Mouse (Mus musculus) heart, embryonic 12.5 days (tissue): Measurements from ENCODE around the gene Tanc1. TPM values are rescaled to one million over a fixed set of nuclear protein-coding genes. Genes with fewer than 3 reads are reported as not detected.

Source experiments
- ATAC-seq: fragments of 200-750 bp; cut with Nextera tagmentation; 2 replicates; pipeline ENCODE4 v1.8.0; 2017; ENCODE audit warnings: moderate TSS enrichment, moderate library complexity; ENCODE audit not compliant: insufficient number of reproducible peaks, low FRiP score
- H3K27ac ChIP-seq: fragments of 300-500 bp; sonication (generic); 2 replicates; pipeline ENCODE4 v1.5.1; 2016; ENCODE audit warnings: mild to moderate bottlenecking, moderate library complexity; ENCODE audit not compliant: poor library complexity, severe bottlenecking
- H3K27me3 ChIP-seq: fragments of 300-500 bp; sonication (generic); replicated peaks from 2 replicates; pipeline ENCODE4 v1.6.1; 2016; ENCODE audit warnings: mild to moderate bottlenecking, moderate library complexity
- H3K36me3 ChIP-seq: fragments of 300-500 bp; sonication (generic); 2 replicates; pipeline ENCODE4 v1.6.1; 2016; ENCODE audit warnings: mild to moderate bottlenecking, moderate library complexity
- H3K4me1 ChIP-seq: fragments of 300-500 bp; sonication (generic); replicated peaks from 2 replicates; pipeline ENCODE4 v1.6.1; 2016; ENCODE audit warnings: mild to moderate bottlenecking
- H3K4me2 ChIP-seq: fragments of 300-500 bp; sonication (generic); 2 replicates; pipeline ENCODE4 v1.6.1; 2016; ENCODE audit warnings: mild to moderate bottlenecking, moderate library complexity
- H3K4me3 ChIP-seq: fragments of 300-500 bp; sonication (generic); 2 replicates; pipeline ENCODE4 v1.5.1; 2016; ENCODE audit warnings: mild to moderate bottlenecking
- H3K9ac ChIP-seq: fragments of 300-500 bp; sonication (generic); 2 replicates; pipeline ENCODE4 v1.6.1; 2016; ENCODE audit warnings: mild to moderate bottlenecking, moderate library complexity
- H3K9me3 ChIP-seq: fragments of 300-500 bp; sonication (generic); replicated peaks from 2 replicates; pipeline ENCODE4 v1.6.1; 2016; ENCODE audit warnings: mild to moderate bottlenecking, moderate library complexity
- WGBS: fragments of 180-500 bp; shearing (Covaris S2); methylation state at CpG from one replicate; pipeline ENCODE4 v1.1.7; 2016; 5-methylcytosine and 5-hydroxymethylcytosine counted together
- polyA plus RNA-seq: library from polyadenylated mRNA; unstranded; fragments of >200 nt; fragmentation: Nextera tagmentation; extraction: Ambion mirVana; gene quantifications from 2 replicates; pipeline ENCODE4 v1.2.1, GENCODE M21; 2016

The Tanc1 gene
- polyA plus RNA-seq, 1 experiment from 2014 or later: 37.4 TPM

DNA sequence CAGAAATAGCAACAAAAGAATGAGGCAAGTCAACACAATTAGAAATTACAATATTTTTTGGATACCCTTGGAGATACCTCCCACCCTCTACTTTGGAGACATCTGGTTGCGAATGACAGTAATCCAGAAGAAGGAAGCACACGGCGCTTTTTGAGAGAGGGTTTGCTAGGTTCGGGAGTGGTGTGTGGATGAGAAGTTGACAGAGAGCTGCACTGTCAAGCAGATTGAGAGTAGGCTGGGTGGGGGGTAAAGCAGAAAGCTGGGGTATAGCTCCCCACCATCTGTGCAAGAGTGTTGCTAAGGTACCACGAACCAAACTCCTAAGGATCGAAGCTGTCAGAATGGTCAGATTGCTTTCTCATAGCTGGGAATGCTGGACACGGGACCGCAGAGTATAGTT lies 40.0 kb downstream of the Tanc1 start:
- WGBS: 88% methylated on average over 8 of the region's 8 CpGs
- H3K9ac ChIP-seq: no peak overlapping the region
- ATAC-seq: no peak
- peaks cover 7% of the 10 kb centered on the region for H3K36me3 ChIP-seq
- no peak overlapping the region for H3K4me3 ChIP-seq
- H3K27me3 ChIP-seq: no peaks in the 10 kb centered on the region
- no peaks in the 10 kb centered on the region for H3K9me3 ChIP-seq
- no peak overlapping the region for H3K4me2 ChIP-seq
- no peak overlapping the region for H3K27ac ChIP-seq
- peaks cover 56% of the 10 kb centered on the region for H3K4me1 ChIP-seq

DNA sequence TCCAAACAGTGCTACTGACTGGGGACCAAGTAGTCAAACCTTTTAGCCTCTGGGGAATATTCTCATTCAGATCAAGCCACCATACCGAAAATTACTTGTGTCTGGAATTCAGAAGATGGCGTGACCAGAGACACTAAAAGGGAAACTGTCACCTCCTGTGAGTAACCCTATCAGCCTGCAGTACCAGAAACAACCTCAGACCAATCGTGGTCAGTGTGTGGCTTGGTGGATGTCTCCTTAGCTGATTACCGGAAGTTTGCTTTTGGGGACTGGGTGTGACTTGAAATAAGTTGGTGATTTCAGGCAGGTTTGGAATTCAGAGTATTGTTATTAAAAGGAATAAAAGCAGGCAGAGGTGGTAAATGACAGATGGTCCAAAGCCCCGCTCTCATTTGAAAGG lies 40.9 kb downstream of the Tanc1 start:
- no peaks in the 10 kb centered on the region for H3K27me3 ChIP-seq
- 57% methylated on average over 5 of the region's 5 CpGs for WGBS
- H3K4me1 ChIP-seq: peaks cover 53% of the 10 kb centered on the region
- H3K9me3 ChIP-seq: no peaks in the 10 kb centered on the region
- 0 out of 2 replicates have a peak, but pooled peaks cover 2% of the 10 kb centered on the region for H3K36me3 ChIP-seq
- H3K4me3 ChIP-seq: no peak overlapping the region
- no peak overlapping the region for H3K9ac ChIP-seq
- no peak overlapping the region for H3K4me2 ChIP-seq
- no peak overlapping the region; the same call in 1 of the 2 replicates for H3K27ac ChIP-seq
- no peak for ATAC-seq

- Histone ChIP-seq H3K9me3 (no peaks in the 10 kb centered on the region), H3K36me3 (0 out of 2 replicates have a peak, but pooled peaks cover 2% of the 10 kb centered on the region), H3K4me2 (no peak overlapping the region), H3K27me3 (no peaks in the 10 kb centered on the region), H3K27ac (peak overlapping the region; percentile 29; the same call in 1 of the 2 replicates), H3K4me3 (no peak overlapping the region), H3K9ac (0 out of 2 replicates have a peak overlapping the region, but pooled peaks have one; percentile 44), H3K4me1 (peaks cover 49% of the 10 kb centered on the region)
- no peak for ATAC-seq
- 47% methylated on average over 8 of the region's 8 CpGs for WGBS
Observed at GRCm38 (mm10) chr2:59653306-59654165, 41.7 kb downstream of the Tanc1 start.

GRCm38 (mm10) chr2:59655471-59655870 lies 43.6 kb downstream of the Tanc1 start:
- ATAC-seq: no peak
- Histone ChIP-seq H3K27ac (no peak overlapping the region), H3K4me1 (peaks cover 55% of the 10 kb centered on the region), H3K27me3 (no peaks in the 10 kb centered on the region), H3K9ac (no peak overlapping the region; the same call in 1 of the 2 replicates), H3K4me3 (no peak overlapping the region), H3K36me3 (0 out of 2 replicates have a peak, but pooled peaks cover 2% of the 10 kb centered on the region), H3K9me3 (no peaks in the 10 kb centered on the region), H3K4me2 (no peak overlapping the region)
- 57% methylated on average over 7 of the region's 7 CpGs for WGBS

GRCm38 (mm10) chr2:59656680-59657079 lies 44.8 kb downstream of the Tanc1 start:
- Histone ChIP-seq H3K27ac (no peak overlapping the region), H3K9ac (no peak overlapping the region), H3K9me3 (no peaks in the 10 kb centered on the region), H3K4me3 (no peak overlapping the region), H3K36me3 (no peaks in the 10 kb centered on the region), H3K4me2 (no peak overlapping the region), H3K4me1 (peaks cover 68% of the 10 kb centered on the region), H3K27me3 (no peaks in the 10 kb centered on the region)
- WGBS: 50% methylated on average over 5 of the region's 5 CpGs
- ATAC-seq: no peak

GRCm38 (mm10) chr2:59659686-59660085 lies 47.8 kb downstream of the Tanc1 start:
- peaks cover 70% of the 10 kb centered on the region for H3K4me1 ChIP-seq

GRCm38 (mm10) chr2:59660891-59661805 lies 49.3 kb downstream of the Tanc1 start:
- H3K36me3 ChIP-seq: no peaks in the 10 kb centered on the region
- 0 out of 2 replicates have a peak overlapping the region, but pooled peaks have one; percentile 13 for H3K9ac ChIP-seq
- H3K4me3 ChIP-seq: no peak overlapping the region
- H3K27me3 ChIP-seq: no peaks in the 10 kb centered on the region
- peaks cover 72% of the 10 kb centered on the region for H3K4me1 ChIP-seq
- H3K27ac ChIP-seq: peak overlapping the region; percentile 63
- peak overlapping the region; percentile 33 for H3K4me2 ChIP-seq
- ATAC-seq: no peak
- H3K9me3 ChIP-seq: no peaks in the 10 kb centered on the region
- 43% methylated on average over 16 of the region's 16 CpGs for WGBS

More at GRCm38 (mm10) chr2:59659686-59660085, 47.8 kb downstream of the Tanc1 start:
- 78% methylated on average over 6 of the region's 6 CpGs for WGBS
- Histone ChIP-seq H3K36me3 (no peaks in the 10 kb centered on the region), H3K9ac (no peak overlapping the region), H3K4me2 (no peak overlapping the region), H3K4me3 (no peak overlapping the region), H3K27me3 (no peaks in the 10 kb centered on the region), H3K27ac (no peak overlapping the region), H3K9me3 (no peaks in the 10 kb centered on the region)
- no peak for ATAC-seq

GRCm38 (mm10) chr2:59664803-59665567 lies 53.1 kb downstream of the Tanc1 start:
- ATAC-seq: peak; percentile 71
- WGBS: 47% methylated on average over 16 of the region's 16 CpGs
- no peaks in the 10 kb centered on the region for H3K9me3 ChIP-seq
- H3K4me3 ChIP-seq: no peak overlapping the region
- H3K9ac ChIP-seq: no peak overlapping the region
- H3K27ac ChIP-seq: peak overlapping the region; percentile 54
- H3K4me1 ChIP-seq: peaks cover 52% of the 10 kb centered on the region
- H3K27me3 ChIP-seq: no peaks in the 10 kb centered on the region
- H3K36me3 ChIP-seq: peaks cover 3% of the 10 kb centered on the region; the same call in 1 of the 2 replicates
- no peak overlapping the region for H3K4me2 ChIP-seq

DNA sequence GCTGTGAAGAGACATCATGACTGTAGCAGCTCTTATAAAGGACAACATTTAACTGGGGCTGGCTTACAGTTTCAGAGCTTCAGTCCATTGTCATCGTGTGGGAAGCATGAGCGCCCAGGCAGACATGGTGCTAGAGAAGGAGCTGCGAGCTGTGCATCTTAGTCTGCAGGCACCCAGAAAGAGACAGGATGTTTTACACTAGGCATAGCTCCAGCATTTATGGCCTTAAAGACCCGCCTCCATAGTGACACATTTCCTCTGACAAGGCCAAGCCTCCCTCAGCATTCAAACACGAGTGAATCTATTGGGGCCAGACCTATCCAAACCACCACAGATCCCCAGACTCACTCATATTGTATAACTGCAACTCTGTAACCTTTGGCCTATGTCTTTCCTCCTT lies 54.7 kb downstream of the Tanc1 start:
- Histone ChIP-seq H3K9me3 (no peaks in the 10 kb centered on the region), H3K4me2 (no peak overlapping the region), H3K9ac (no peak overlapping the region), H3K4me3 (no peak overlapping the region), H3K27ac (no peak overlapping the region), H3K4me1 (peaks cover 52% of the 10 kb centered on the region), H3K27me3 (no peaks in the 10 kb centered on the region), H3K36me3 (peaks cover 3% of the 10 kb centered on the region; the same call in 1 of the 2 replicates)
- ATAC-seq: no peak
- 82% methylated on average over 5 of the region's 5 CpGs for WGBS
